Mouse (Mus musculus) monocyte, adult 2 months (primary cell): ENCODE results near the gene Nim1k.
A peak's percentile ranks its signal among the peaks of the same experiment; 100 is the strongest.

Source experiments
- DNase-seq, 2 experiments: peaks; one replicate each; pipeline ENCODE4 v3.0.0; 2022; ENCODE audit warnings: low spot score in 2 of 2, low read depth in 1 of 2

The Nim1k gene

GRCm38 (mm10) chr13:119755681-119756471 is at the start of gene Nim1k:
TSS of gene Nim1k (minus strand) at chr13:119755882.
- peak in 1 of 2 experiments; percentile 16 for DNase-seq

- no peak for DNase-seq
Observed at GRCm38 (mm10) chr13:119797656-119798055, 42.0 kb upstream of the Nim1k start.

- DNase-seq = no peak
Observed at GRCm38 (mm10) chr13:119792791-119793404, 37.2 kb upstream of the Nim1k start.

- DNase-seq = no peak
Observed at GRCm38 (mm10) chr13:119791580-119792135, 36.0 kb upstream of the Nim1k start.

GRCm38 (mm10) chr13:119790761-119791579 is 35.3 kb upstream of the Nim1k start, which contains the start of gene Zfp131:
TSS of gene Zfp131 (minus strand) at chr13:119790889.
- DNase-seq = peak; percentile 70 to 84

GRCm38 (mm10) chr13:119789851-119790717 is 34.4 kb upstream of the Nim1k start:
- no peak for DNase-seq

- no peak for DNase-seq
Observed at GRCm38 (mm10) chr13:119783581-119783980, 27.9 kb upstream of the Nim1k start.

GRCm38 (mm10) chr13:119768541-119768940 is 12.9 kb upstream of the Nim1k start:
- no peak for DNase-seq

- DNase-seq = no peak
Observed at GRCm38 (mm10) chr13:119766480-119766879, 10.8 kb upstream of the Nim1k start.

- DNase-seq = no peak
Observed at GRCm38 (mm10) chr13:119756831-119757230, 1.1 kb upstream of the Nim1k start.

- no peak for DNase-seq
Observed at GRCm38 (mm10) chr13:119755141-119755547, 538 bp downstream of the Nim1k start.

GRCm38 (mm10) chr13:119754635-119755020 is 1.1 kb downstream of the Nim1k start:
- DNase-seq = no peak

- DNase-seq = no peak
Observed at GRCm38 (mm10) chr13:119753859-119754634, 1.6 kb downstream of the Nim1k start.

- DNase-seq = no peak
Observed at GRCm38 (mm10) chr13:119746930-119747329, 8.8 kb downstream of the Nim1k start.

GRCm38 (mm10) chr13:119743470-119743869 is 12.2 kb downstream of the Nim1k start:
- no peak for DNase-seq

- no peak for DNase-seq
Observed at GRCm38 (mm10) chr13:119742711-119743415, 12.8 kb downstream of the Nim1k start.

GRCm38 (mm10) chr13:119741390-119742237 is 14.1 kb downstream of the Nim1k start:
- no peak for DNase-seq

- DNase-seq = no peak
Observed at GRCm38 (mm10) chr13:119731448-119731847, 24.2 kb downstream of the Nim1k start.
